Mouse (Mus musculus) heart, adult 11 months (tissue): ENCODE data around the gene Wdr1.

Source experiments
- DNase-seq: peaks from one replicate; pipeline ENCODE4 v3.0.0; 2022

Wdr1 gene

GRCm38 (mm10) chr5:38543496-38544217 lies 19.4 kb downstream of the Wdr1 start:
- DNase-seq = peak; percentile 92

GRCm38 (mm10) chr5:38541728-38542127 lies 21.3 kb downstream of the Wdr1 start:
- DNase-seq = peak; percentile 94

GRCm38 (mm10) chr5:38540898-38541297 lies 22.1 kb downstream of the Wdr1 start:
- DNase-seq = no peak

- DNase-seq = no peak
Observed at GRCm38 (mm10) chr5:38538508-38538907, 24.5 kb downstream of the Wdr1 start.

GRCm38 (mm10) chr5:38537845-38538244 lies 25.2 kb downstream of the Wdr1 start:
- DNase-seq = no peak

GRCm38 (mm10) chr5:38536822-38537221 lies 26.2 kb downstream of the Wdr1 start:
- DNase-seq = peak; percentile 96

- peak; percentile 96 for DNase-seq
Observed at GRCm38 (mm10) chr5:38532084-38532483, 30.9 kb downstream of the Wdr1 start.

- DNase-seq = no peak
Observed at GRCm38 (mm10) chr5:38529724-38530428, 33.1 kb downstream of the Wdr1 start.

GRCm38 (mm10) chr5:38522977-38523376 lies 40.0 kb downstream of the Wdr1 start:
- DNase-seq = no peak

- no peak for DNase-seq
Observed at GRCm38 (mm10) chr5:38520838-38521237, 42.2 kb downstream of the Wdr1 start.

- no peak for DNase-seq
Observed at GRCm38 (mm10) chr5:38516267-38516666, 46.8 kb downstream of the Wdr1 start.

- DNase-seq = no peak
Observed at GRCm38 (mm10) chr5:38512991-38513390, 50.0 kb downstream of the Wdr1 start.

- no peak for DNase-seq
Observed at GRCm38 (mm10) chr5:38509568-38509967, 53.5 kb downstream of the Wdr1 start.

GRCm38 (mm10) chr5:38505435-38505765 lies 57.6 kb downstream of the Wdr1 start:
- DNase-seq = peak; percentile 93

GRCm38 (mm10) chr5:38504747-38505434 lies 58.1 kb downstream of the Wdr1 start:
- no peak for DNase-seq

- DNase-seq = no peak
Observed at GRCm38 (mm10) chr5:38504116-38504515, 58.9 kb downstream of the Wdr1 start.

GRCm38 (mm10) chr5:38502992-38503391 lies 60.0 kb downstream of the Wdr1 start, which contains the start of gene Slc2a9:
Gene Slc2a9, minus strand, starts transcription at chr5:38503143.
- no peak for DNase-seq

GRCm38 (mm10) chr5:38500043-38500442 lies 63.0 kb downstream of the Wdr1 start:
- peak; percentile 87 for DNase-seq

- no peak for DNase-seq
Observed at GRCm38 (mm10) chr5:38499316-38499811, 63.7 kb downstream of the Wdr1 start.

GRCm38 (mm10) chr5:38498479-38498878 lies 64.5 kb downstream of the Wdr1 start:
- no peak for DNase-seq

- DNase-seq = no peak
Observed at GRCm38 (mm10) chr5:38496491-38497057, 66.4 kb downstream of the Wdr1 start.

- no peak for DNase-seq
Observed at GRCm38 (mm10) chr5:38493890-38494289, 69.1 kb downstream of the Wdr1 start.

GRCm38 (mm10) chr5:38491763-38492162 lies 71.3 kb downstream of the Wdr1 start:
- peak; percentile 43 for DNase-seq
